Mouse (Mus musculus): ENCODE results near the gene Hyal6.

DNA sequence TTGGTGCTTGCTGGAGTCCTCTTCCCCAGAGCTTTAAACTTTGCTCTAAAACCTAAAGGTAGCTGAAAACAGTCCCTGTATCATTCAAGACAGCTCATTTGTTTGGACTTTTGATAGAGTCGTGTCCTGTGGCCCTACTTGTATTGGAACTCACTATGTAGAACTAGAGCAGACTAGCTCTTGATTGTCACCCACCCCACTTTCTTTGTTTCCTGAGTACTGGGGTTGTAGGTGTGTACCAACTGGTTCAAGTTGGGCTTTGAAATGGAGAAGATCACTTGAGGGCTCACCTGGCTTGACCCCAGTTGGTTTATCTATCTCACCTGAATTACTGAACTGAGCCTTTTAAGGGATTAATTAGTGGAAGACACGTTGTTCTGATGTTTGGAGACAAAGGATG is 46.1 kb downstream of the Hyal6 start:
- TF ChIP-seq CTCF (IDR thresholded peaks at IDR 0.05; ENCODE audit: low read depth, low read length) (no peak), POLR2A (IDR thresholded peaks at IDR 0.05; ENCODE audit: insufficient read depth, low read length) (no peak)
